Mouse (Mus musculus): ENCODE results near the gene Cd160. TPM values are rescaled to one million over a fixed set of nuclear protein-coding genes. Genes with fewer than 3 reads are reported as not detected.

Cd160 gene
- polyA plus RNA-seq, 1 experiment from 2014 or later: 0.14 TPM

DNA sequence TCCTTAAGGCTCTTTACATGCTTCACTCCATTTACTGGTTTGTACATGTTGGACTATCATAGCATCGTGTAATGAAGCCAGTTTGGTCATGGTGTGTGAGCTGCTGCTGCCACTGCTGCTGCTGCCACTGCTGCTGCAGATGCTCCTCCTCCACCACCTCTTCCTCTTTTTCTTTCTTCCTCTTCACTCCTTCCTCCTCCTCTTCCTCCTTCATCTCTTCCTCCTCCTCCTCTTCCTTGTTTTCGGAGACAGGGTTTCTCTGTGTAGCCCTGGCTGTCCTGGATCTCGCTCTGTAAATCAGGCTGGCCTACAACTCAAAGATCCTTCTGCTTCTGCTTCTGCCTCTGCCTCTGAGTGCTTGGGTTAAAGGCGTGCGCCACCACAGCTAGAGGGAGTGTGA, 59.2 kb downstream of the Cd160 start:
- Histone ChIP-seq H3K27me3 (ENCODE audit: control insufficient read depth, insufficient read depth, low read length) (no peaks in the 10 kb centered on the region), H3K4me1 (ENCODE audit: control insufficient read depth, insufficient read depth, low read length) (peaks cover 3% of the 10 kb centered on the region; the same call in 1 of the 2 replicates), H3K36me3 (ENCODE audit: control insufficient read depth, insufficient read depth, low read length) (no peaks in the 10 kb centered on the region), H3K9me3 (replicated peaks; ENCODE audit: control insufficient read depth, low read length) (no peaks in the 10 kb centered on the region), H3K4me2 (no peak overlapping the region), H3K27ac (ENCODE audit: low read depth, low read length) (no peak overlapping the region), H3K4me3 (ENCODE audit: low read depth, low read length) (no peak overlapping the region), H3K9ac (ENCODE audit: low read depth, low read length) (no peak overlapping the region)
- WGBS (ENCODE audit: insufficient replicate concordance): 90% methylated on average over 5 of the region's 5 CpGs
- no peak for ATAC-seq (replicated peaks; ENCODE audit: insufficient number of reproducible peaks, low FRiP score, low TSS enrichment)

DNA sequence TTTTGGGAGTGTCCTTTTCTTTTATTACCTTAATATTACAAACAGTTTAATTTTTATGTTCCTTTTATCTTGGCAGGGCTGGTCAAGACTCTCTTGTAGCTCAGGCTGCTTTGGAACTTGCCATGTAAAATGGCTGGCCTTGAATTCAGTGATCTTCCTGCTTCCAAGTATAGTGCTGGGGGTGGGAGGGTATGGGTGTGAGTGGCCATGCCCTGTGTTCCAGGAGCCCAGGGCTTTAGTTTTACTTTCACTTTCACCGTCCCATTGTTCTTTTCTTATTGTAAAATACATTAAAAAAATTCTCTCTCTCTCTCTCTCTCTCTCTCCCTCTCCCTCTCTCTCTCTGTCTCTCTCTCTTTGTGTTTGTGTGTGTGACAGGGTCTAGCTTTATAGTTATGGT, 64.6 kb downstream of the Cd160 start:
- H3K4me2 ChIP-seq: no peak overlapping the region
- H3K36me3 ChIP-seq (ENCODE audit: control insufficient read depth, insufficient read depth, low read length): no peaks in the 10 kb centered on the region
- no peak overlapping the region for H3K4me3 ChIP-seq (ENCODE audit: low read depth, low read length)
- 87% methylated on average over 1 of the region's 1 CpGs for WGBS (ENCODE audit: insufficient replicate concordance)
- H3K9ac ChIP-seq (ENCODE audit: low read depth, low read length): no peak overlapping the region
- H3K4me1 ChIP-seq (ENCODE audit: control insufficient read depth, insufficient read depth, low read length): peaks cover 3% of the 10 kb centered on the region; the same call in 1 of the 2 replicates
- no peaks in the 10 kb centered on the region for H3K27me3 ChIP-seq (ENCODE audit: control insufficient read depth, insufficient read depth, low read length)
- no peak overlapping the region for H3K27ac ChIP-seq (ENCODE audit: low read depth, low read length)
- no peak for ATAC-seq (replicated peaks; ENCODE audit: insufficient number of reproducible peaks, low FRiP score, low TSS enrichment)
- H3K9me3 ChIP-seq (replicated peaks; ENCODE audit: control insufficient read depth, low read length): no peaks in the 10 kb centered on the region

DNA sequence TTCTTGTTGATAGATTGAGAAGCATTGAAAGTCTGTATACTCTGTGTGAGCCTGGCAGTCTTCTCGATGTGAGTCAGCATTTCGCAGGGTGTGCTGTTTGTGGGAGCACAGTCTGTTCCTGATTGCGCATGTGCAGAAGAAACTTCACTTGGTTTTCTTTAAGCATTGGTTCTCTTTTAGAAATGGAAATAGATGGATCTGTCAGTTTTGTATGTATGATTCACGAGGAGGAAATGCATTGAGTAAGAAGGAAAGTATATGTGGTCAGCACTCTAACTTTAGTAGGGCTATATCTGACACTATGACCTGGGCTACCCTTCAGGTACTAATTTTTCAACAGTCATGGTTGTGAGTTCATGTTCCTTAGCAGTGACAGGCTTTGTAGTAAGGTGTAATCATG, 69.5 kb downstream of the Cd160 start:
- peaks cover 4% of the 10 kb centered on the region for H3K4me1 ChIP-seq (ENCODE audit: control insufficient read depth, insufficient read depth, low read length)
- no peak for ATAC-seq (replicated peaks; ENCODE audit: insufficient number of reproducible peaks, low FRiP score, low TSS enrichment)
- H3K9me3 ChIP-seq (replicated peaks; ENCODE audit: control insufficient read depth, low read length): no peaks in the 10 kb centered on the region
- WGBS (ENCODE audit: insufficient replicate concordance): 85% methylated on average over 4 of the region's 4 CpGs
- no peak overlapping the region for H3K27ac ChIP-seq (ENCODE audit: low read depth, low read length)
- H3K27me3 ChIP-seq (ENCODE audit: control insufficient read depth, insufficient read depth, low read length): no peaks in the 10 kb centered on the region
- no peak overlapping the region for H3K9ac ChIP-seq (ENCODE audit: low read depth, low read length)
- no peak overlapping the region for H3K4me2 ChIP-seq
- no peaks in the 10 kb centered on the region for H3K36me3 ChIP-seq (ENCODE audit: control insufficient read depth, insufficient read depth, low read length)
- no peak overlapping the region for H3K4me3 ChIP-seq (ENCODE audit: low read depth, low read length)

DNA sequence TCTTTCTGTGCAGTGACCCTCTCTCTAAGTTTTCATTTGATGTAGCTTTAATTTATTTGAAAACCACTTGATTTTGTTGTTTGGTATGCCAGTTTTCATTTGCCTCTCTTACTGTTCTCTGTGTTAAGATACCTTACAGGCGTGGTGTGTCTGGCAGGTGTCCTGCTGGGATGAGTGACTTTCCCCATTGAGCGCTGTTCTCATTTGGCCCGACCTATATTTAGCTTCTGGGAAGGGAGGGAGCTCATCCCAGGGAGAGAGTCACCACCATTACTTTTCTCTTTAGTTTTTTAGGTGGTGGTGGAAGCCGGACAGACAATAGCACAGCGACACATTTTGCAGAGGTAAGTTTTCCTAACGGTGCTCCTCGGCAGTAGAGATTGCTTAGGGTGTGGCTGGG, 71.5 kb downstream of the Cd160 start:
- no peak overlapping the region for H3K9ac ChIP-seq (ENCODE audit: low read depth, low read length)
- H3K4me3 ChIP-seq (ENCODE audit: low read depth, low read length): no peak overlapping the region
- ATAC-seq (replicated peaks; ENCODE audit: insufficient number of reproducible peaks, low FRiP score, low TSS enrichment): no peak
- H3K27me3 ChIP-seq (ENCODE audit: control insufficient read depth, insufficient read depth, low read length): no peaks in the 10 kb centered on the region
- peaks cover 4% of the 10 kb centered on the region for H3K4me1 ChIP-seq (ENCODE audit: control insufficient read depth, insufficient read depth, low read length)
- no peaks in the 10 kb centered on the region for H3K36me3 ChIP-seq (ENCODE audit: control insufficient read depth, insufficient read depth, low read length)
- H3K9me3 ChIP-seq (replicated peaks; ENCODE audit: control insufficient read depth, low read length): no peaks in the 10 kb centered on the region
- no peak overlapping the region for H3K4me2 ChIP-seq
- 51% methylated on average over 7 of the region's 7 CpGs for WGBS (ENCODE audit: insufficient replicate concordance)
- H3K27ac ChIP-seq (ENCODE audit: low read depth, low read length): no peak overlapping the region

DNA sequence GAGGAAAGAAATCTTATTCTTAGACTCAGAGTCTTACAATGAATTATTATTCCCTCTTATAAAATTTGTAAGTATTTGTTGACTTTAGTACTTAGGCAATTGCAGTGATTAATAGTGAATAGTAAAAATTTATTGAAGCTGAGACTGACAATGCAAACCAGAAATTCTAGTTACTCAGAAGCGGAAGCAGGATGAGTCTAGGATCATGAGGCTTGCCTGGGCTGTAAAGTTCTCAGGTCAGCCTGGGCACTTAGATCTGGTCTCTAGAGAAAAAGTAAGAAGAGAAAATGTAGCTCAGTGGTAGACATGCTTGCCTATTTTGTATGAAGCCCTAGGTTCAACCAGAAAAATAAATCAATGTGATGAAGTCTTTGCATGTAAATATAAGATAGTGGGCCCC, 73.2 kb downstream of the Cd160 start:
- Histone ChIP-seq H3K36me3 (ENCODE audit: control insufficient read depth, insufficient read depth, low read length) (no peaks in the 10 kb centered on the region), H3K4me2 (no peak overlapping the region), H3K9ac (ENCODE audit: low read depth, low read length) (no peak overlapping the region), H3K27me3 (ENCODE audit: control insufficient read depth, insufficient read depth, low read length) (no peaks in the 10 kb centered on the region), H3K4me3 (ENCODE audit: low read depth, low read length) (no peak overlapping the region), H3K9me3 (replicated peaks; ENCODE audit: control insufficient read depth, low read length) (no peaks in the 10 kb centered on the region), H3K4me1 (ENCODE audit: control insufficient read depth, insufficient read depth, low read length) (peaks cover 4% of the 10 kb centered on the region), H3K27ac (ENCODE audit: low read depth, low read length) (no peak overlapping the region)
- ATAC-seq (replicated peaks; ENCODE audit: insufficient number of reproducible peaks, low FRiP score, low TSS enrichment): no peak
- WGBS (ENCODE audit: insufficient replicate concordance): 95% methylated on average over 1 of the region's 1 CpGs

Other genes starting within 250 kb of the Cd160 start
- gene Polr3gl, start 235.2 kb downstream of the Cd160 start, polyA plus RNA-seq (2014; fragmentation: Nextera tagmentation; extraction: Ambion mirVana): 21.4 and 23.8 TPM in 2 replicates
- 9.0 TPM in 2 replicates for gene Ankrd34a, start 232.7 kb downstream of the Cd160 start, polyA plus RNA-seq (2014; fragmentation: Nextera tagmentation; extraction: Ambion mirVana)
- gene Lix1l, start 228.2 kb downstream of the Cd160 start, polyA plus RNA-seq (2014; fragmentation: Nextera tagmentation; extraction: Ambion mirVana): 6.4 and 6.7 TPM in 2 replicates
- gene Rbm8a, start 199.4 kb downstream of the Cd160 start, polyA plus RNA-seq (2014; fragmentation: Nextera tagmentation; extraction: Ambion mirVana): 124 TPM in 2 replicates
- 37.4 and 37.7 TPM in 2 replicates for gene Pex11b, start 194.0 kb downstream of the Cd160 start, polyA plus RNA-seq (2014; fragmentation: Nextera tagmentation; extraction: Ambion mirVana)
- not detected in 2 replicates for gene Gm42957, start 193.9 kb downstream of the Cd160 start, polyA plus RNA-seq (2014; fragmentation: Nextera tagmentation; extraction: Ambion mirVana)
- gene Itga10, start 183.8 kb downstream of the Cd160 start, polyA plus RNA-seq (2014; fragmentation: Nextera tagmentation; extraction: Ambion mirVana): 0.54 and 0.83 TPM in 2 replicates
- gene Ankrd35, start 159.2 kb downstream of the Cd160 start, polyA plus RNA-seq (2014; fragmentation: Nextera tagmentation; extraction: Ambion mirVana): 0.15 and 0.33 TPM in 2 replicates
- 26.9 and 30.2 TPM in 2 replicates for gene Pias3, start 133.0 kb downstream of the Cd160 start, polyA plus RNA-seq (2014; fragmentation: Nextera tagmentation; extraction: Ambion mirVana)
- gene Nudt17, start 120.8 kb downstream of the Cd160 start, polyA plus RNA-seq (2014; fragmentation: Nextera tagmentation; extraction: Ambion mirVana): 7.4 and 9.3 TPM in 2 replicates
- gene Polr3c, start 101.7 kb downstream of the Cd160 start, polyA plus RNA-seq (2014; fragmentation: Nextera tagmentation; extraction: Ambion mirVana): 31.4 and 32.7 TPM in 2 replicates
- 53.9 and 56.1 TPM in 2 replicates for gene Rnf115, start 101.7 kb downstream of the Cd160 start, polyA plus RNA-seq (2014; fragmentation: Nextera tagmentation; extraction: Ambion mirVana)
- 0.10 TPM in 1 of 2 replicates, not detected in the other for gene Pdzk1, start 67 bp downstream of the Cd160 start, polyA plus RNA-seq (2014; fragmentation: Nextera tagmentation; extraction: Ambion mirVana)
- 34.7 and 65.9 TPM in 2 replicates for gene Gja5, start 75.3 kb upstream of the Cd160 start, polyA plus RNA-seq (2014; fragmentation: Nextera tagmentation; extraction: Ambion mirVana)
- 33.1 and 35.9 TPM in 2 replicates for gene Gpr89, start 76.0 kb upstream of the Cd160 start, polyA plus RNA-seq (2014; fragmentation: Nextera tagmentation; extraction: Ambion mirVana)
- gene Gja8, start 96.7 kb upstream of the Cd160 start, polyA plus RNA-seq (2014; fragmentation: Nextera tagmentation; extraction: Ambion mirVana): not detected in 2 replicates